Mouse (Mus musculus): ENCODE data around the gene Slc26a3. TPM values are rescaled to one million over a fixed set of nuclear protein-coding genes. Genes with fewer than 3 reads are reported as not detected.
"Not testable (repeated sequence)": the region's sequence is repeated elsewhere in the genome, so short reads cannot be mapped to it uniquely, and the experiment has no call there.

The Slc26a3 gene
- polyA plus RNA-seq, 1 experiment from 2014 or later: 12.5 TPM

DNA sequence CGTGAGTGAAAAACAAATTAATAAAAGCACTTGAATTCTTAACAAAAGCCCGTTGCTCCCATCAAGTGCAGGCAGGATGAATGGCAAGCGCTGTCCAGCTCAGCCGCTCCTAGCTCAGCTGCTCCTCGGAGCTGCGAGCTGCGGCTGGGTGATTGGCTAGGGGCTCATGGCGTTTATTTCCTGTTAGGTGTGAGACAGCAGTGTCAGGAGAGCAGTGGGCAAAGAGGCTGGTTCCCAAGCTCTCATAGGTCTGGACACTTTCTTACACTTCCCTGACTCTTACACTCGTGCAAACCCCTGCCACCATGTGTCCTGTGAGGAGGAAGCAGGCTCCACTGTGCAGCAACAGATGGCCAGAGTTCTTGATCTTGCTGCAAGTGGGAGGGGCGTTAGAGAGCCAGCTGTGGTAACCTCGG, 53.5 kb downstream of the Slc26a3 start:
- Histone ChIP-seq H3K27ac (no peak overlapping the region), H3K9ac (no peak overlapping the region), H3K27me3 (replicated peaks) (no peaks in the 10 kb centered on the region), H3K4me3 (replicated peaks) (peak overlapping the region; percentile 9), H3K4me2 (replicated peaks) (peak overlapping the region; percentile 50), H3K4me1 (replicated peaks) (peaks cover 8% of the 10 kb centered on the region), H3K9me3 (no peaks in the 10 kb centered on the region), H3K36me3 (no peaks in the 10 kb centered on the region)
- 1% methylated on average over 11 of the region's 11 CpGs for WGBS
- peak; percentile 77 for ATAC-seq

DNA sequence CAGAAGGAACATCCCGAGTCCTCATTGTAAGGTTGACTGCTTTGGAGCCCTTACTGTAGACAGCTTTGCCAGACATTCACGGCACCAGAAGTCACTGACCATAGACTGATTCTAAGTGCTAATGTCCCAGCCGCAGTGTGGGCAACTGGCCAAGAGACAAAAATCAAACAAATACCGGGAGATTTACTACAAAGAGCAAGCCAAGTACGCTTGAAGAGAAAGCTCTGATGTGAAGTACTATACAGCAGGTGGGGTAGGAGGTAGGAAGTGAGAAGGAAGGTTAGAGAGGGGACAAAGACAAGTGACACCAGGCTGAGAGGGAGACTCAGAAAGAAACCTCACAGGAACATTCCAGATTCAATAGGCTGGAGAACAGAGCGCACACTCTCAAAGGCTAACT, 54.2 kb downstream of the Slc26a3 start:
- Histone ChIP-seq H3K9me3 (no peaks in the 10 kb centered on the region), H3K9ac (no peak overlapping the region), H3K4me1 (replicated peaks) (peaks cover 8% of the 10 kb centered on the region), H3K4me2 (replicated peaks) (no peak overlapping the region), H3K36me3 (no peaks in the 10 kb centered on the region), H3K27me3 (replicated peaks) (no peaks in the 10 kb centered on the region), H3K27ac (no peak overlapping the region), H3K4me3 (replicated peaks) (no peak overlapping the region)
- WGBS: 52% methylated on average over 6 of the region's 6 CpGs
- no peak for ATAC-seq

DNA sequence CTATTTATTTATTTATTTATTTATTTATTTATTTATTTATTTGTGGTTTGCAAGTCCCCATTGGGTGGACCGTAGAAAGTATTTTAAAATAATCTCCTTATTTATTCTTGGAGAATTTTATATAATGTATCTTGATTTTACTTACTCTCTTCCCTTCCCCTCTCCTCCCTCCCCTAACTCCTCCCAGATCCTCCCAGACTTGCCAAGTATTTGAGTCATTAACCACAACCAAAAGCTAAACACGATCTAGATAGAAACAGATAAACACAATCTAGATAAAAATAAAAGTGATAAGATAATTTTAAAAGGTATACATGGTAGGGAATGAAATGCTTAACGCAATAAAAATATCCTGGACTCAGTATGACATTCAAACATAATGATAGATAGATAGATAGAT, 58.7 kb downstream of the Slc26a3 start:
- H3K9ac ChIP-seq: no peak overlapping the region
- H3K27ac ChIP-seq: no peak overlapping the region
- H3K9me3 ChIP-seq: no peaks in the 10 kb centered on the region
- H3K36me3 ChIP-seq: no peaks in the 10 kb centered on the region
- peaks cover 3% of the 10 kb centered on the region for H3K4me1 ChIP-seq (replicated peaks)
- no peak for ATAC-seq
- no peak overlapping the region for H3K4me2 ChIP-seq (replicated peaks)
- no peak overlapping the region for H3K4me3 ChIP-seq (replicated peaks)
- no peaks in the 10 kb centered on the region for H3K27me3 ChIP-seq (replicated peaks)
- WGBS: 80% methylated on average over 3 of the region's 3 CpGs

DNA sequence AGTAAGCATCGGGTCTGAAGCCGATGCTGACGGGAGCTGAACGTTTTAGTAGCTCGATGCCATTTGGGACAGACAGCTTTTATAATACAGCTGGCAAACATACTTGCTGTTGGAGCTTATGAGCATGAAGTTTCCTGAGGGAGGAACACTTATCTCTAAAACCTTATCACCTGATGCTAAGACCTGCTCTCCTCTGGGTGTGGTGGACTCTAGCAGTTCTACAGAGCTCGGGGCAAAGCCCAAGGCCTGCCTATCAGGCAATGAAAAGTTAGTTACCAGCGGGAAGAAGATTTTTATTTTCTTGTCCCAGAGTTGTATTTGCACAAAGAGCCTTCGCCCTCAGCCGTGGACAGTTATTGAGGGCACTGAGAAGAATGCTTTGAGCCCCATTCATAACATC, 65.6 kb downstream of the Slc26a3 start:
- Histone ChIP-seq H3K27ac (no peak overlapping the region), H3K27me3 (replicated peaks) (no peaks in the 10 kb centered on the region), H3K9me3 (no peaks in the 10 kb centered on the region), H3K9ac (no peak overlapping the region), H3K36me3 (no peaks in the 10 kb centered on the region), H3K4me2 (replicated peaks) (no peak overlapping the region), H3K4me3 (replicated peaks) (no peak overlapping the region), H3K4me1 (replicated peaks) (no peaks in the 10 kb centered on the region)
- ATAC-seq: peak; percentile 81
- 68% methylated on average over 9 of the region's 9 CpGs for WGBS

DNA sequence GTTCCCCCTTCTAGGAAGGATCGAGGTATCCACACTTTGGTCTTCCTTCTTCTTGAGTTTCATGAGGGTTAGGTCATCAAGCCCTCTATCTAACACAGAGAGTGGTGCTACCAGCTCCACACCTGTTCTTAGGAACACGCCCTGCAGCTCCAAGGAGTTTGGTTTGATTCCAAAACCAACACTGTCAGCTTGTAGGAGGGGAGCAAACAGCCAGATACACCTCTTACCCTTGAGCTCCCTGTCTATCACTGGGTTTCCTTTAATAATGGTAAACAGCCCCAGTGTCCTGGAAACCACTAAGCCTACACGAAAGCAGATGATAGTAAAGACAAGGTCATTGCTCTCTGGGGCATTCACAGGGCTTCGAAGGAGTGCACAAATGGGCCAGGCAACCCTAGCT, 67.8 kb downstream of the Slc26a3 start:
- no peaks in the 10 kb centered on the region for H3K36me3 ChIP-seq
- no peaks in the 10 kb centered on the region for H3K9me3 ChIP-seq
- H3K4me2 ChIP-seq (replicated peaks): no peak overlapping the region
- no peak overlapping the region for H3K27ac ChIP-seq
- 70% methylated on average over 4 of the region's 4 CpGs for WGBS
- ATAC-seq: peak; percentile 61
- H3K4me3 ChIP-seq (replicated peaks): no peak overlapping the region
- no peak overlapping the region for H3K9ac ChIP-seq
- no peaks in the 10 kb centered on the region for H3K4me1 ChIP-seq (replicated peaks)
- H3K27me3 ChIP-seq (replicated peaks): no peaks in the 10 kb centered on the region

DNA sequence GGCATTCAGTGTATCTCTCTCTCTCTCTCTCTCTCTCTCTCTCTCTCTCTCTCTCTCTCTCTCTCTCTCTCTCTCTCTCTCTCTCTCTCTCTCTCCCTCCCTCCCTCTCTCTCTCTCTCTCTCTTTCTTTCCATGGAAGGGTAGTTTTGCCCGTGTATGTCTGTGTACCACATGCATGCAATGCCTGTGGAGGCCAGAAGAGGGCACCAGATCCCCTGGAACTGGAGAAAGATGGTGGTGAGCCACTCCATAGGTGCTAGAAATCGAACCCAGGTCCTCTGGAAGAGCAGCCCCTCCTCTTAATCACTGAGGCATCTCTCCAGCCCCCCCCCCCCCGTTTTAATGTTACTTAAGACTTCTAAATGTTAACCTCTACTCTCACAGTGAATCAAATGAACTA, 69.6 kb downstream of the Slc26a3 start:
- ATAC-seq; H3K9ac ChIP-seq; H3K36me3 ChIP-seq; H3K4me3 ChIP-seq (replicated peaks); H3K9me3 ChIP-seq; H3K27ac ChIP-seq; H3K4me2 ChIP-seq (replicated peaks); H3K27me3 ChIP-seq (replicated peaks); H3K4me1 ChIP-seq (replicated peaks): not testable (repeated sequence)
- 51% methylated on average over 3 of the region's 3 CpGs for WGBS

DNA sequence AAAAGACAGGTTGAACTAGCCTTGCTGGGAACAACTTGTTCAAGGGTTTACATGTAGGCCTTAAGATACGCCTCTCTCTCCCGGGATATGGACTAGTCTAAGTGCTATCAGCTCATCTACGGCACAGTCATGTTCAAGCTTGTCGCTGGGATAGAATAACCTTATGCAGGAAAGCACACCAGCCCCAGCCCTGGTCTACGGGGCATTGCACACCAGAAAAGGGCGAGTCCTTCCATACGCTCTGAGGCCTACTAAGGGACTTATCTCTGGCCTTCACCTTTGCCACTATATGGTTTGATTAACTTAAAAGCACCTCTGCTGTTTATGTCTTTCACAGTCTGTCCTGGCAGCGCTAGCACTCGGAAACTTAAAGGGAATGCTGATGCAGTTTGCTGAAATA, 70.7 kb downstream of the Slc26a3 start:
- no peak overlapping the region for H3K4me3 ChIP-seq (replicated peaks)
- H3K27ac ChIP-seq: 0 out of 2 replicates have a peak overlapping the region, but pooled peaks have one; percentile 13
- H3K27me3 ChIP-seq (replicated peaks): no peaks in the 10 kb centered on the region
- WGBS: 74% methylated on average over 9 of the region's 9 CpGs
- no peaks in the 10 kb centered on the region for H3K9me3 ChIP-seq
- H3K9ac ChIP-seq: no peak overlapping the region
- H3K36me3 ChIP-seq: no peaks in the 10 kb centered on the region
- H3K4me1 ChIP-seq (replicated peaks): no peaks in the 10 kb centered on the region
- ATAC-seq: peak; percentile 81
- H3K4me2 ChIP-seq (replicated peaks): no peak overlapping the region

DNA sequence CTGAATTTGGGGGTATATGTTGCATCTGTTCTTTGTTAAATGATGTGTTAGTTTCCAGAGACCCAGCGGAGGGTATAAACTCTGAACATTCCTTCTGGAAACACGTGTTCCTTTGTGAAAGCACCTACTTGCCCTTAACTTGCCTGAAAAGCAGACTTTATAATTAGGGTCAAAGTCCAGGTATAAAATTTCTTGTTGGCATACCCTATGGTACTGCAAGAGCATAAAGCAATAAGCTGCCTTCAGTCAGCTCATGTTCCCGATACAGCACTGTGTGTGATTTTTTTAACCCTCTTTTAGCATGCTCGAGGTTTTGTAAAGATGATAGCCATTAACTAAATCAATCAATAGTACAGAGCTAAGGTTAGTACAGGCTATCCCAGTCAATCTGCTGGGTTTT, 71.9 kb downstream of the Slc26a3 start:
- Histone ChIP-seq H3K4me2 (replicated peaks) (no peak overlapping the region), H3K9ac (no peak overlapping the region), H3K36me3 (no peaks in the 10 kb centered on the region), H3K27me3 (replicated peaks) (no peaks in the 10 kb centered on the region), H3K9me3 (no peaks in the 10 kb centered on the region), H3K4me3 (replicated peaks) (no peak overlapping the region), H3K4me1 (replicated peaks) (no peaks in the 10 kb centered on the region), H3K27ac (no peak overlapping the region)
- ATAC-seq: no peak
- 66% methylated on average over 4 of the region's 4 CpGs for WGBS

DNA sequence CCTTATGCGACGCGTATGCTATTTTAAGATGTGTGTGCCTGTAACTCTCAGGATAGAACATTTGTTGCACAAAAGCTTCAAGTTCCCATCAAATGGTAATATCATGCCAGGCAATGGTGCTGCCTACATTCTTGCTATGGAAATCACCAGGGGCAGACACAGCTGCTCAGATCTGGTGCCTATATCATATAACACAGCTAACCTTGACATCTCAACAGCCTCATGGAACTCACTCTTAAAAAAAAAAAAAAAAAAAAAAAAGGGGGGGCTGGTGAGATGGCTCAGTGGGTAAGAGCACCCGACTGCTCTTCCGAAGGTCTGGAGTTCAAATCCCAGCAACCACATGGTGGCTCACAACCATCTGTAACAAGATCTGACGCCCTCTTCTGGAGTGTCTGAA, 87.5 kb downstream of the Slc26a3 start:
- not testable (repeated sequence) for H3K27me3 ChIP-seq (replicated peaks); H3K36me3 ChIP-seq; H3K9ac ChIP-seq; ATAC-seq; H3K4me3 ChIP-seq (replicated peaks); H3K4me2 ChIP-seq (replicated peaks); H3K9me3 ChIP-seq; H3K4me1 ChIP-seq (replicated peaks); H3K27ac ChIP-seq
- 87% methylated on average over 4 of the region's 6 CpGs for WGBS

DNA sequence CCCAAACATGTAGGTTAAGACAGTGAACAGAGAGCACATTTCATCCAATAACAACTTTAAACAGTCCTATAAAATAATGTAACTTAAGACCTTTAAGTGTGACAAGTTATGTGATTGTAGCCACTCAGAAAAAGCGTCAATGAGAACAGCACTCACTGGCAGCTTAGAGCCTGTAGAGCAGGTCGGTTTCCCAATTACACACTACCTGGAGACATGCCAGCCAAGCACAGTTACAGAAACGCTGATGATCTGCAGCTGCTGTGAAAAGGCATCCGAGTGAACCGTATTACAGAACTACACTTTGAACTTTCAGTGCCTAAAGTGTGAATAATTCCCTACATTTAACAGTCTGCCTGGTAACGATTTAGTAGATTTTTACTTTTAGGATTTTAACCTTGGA, 95.8 kb downstream of the Slc26a3 start:
- H3K36me3 ChIP-seq: peaks cover 11% of the 10 kb centered on the region
- H3K27ac ChIP-seq: no peak overlapping the region
- H3K4me2 ChIP-seq (replicated peaks): no peak overlapping the region
- ATAC-seq: no peak
- H3K27me3 ChIP-seq (replicated peaks): no peaks in the 10 kb centered on the region
- H3K9ac ChIP-seq: no peak overlapping the region
- no peak overlapping the region for H3K4me3 ChIP-seq (replicated peaks)
- no peaks in the 10 kb centered on the region for H3K9me3 ChIP-seq
- no peaks in the 10 kb centered on the region for H3K4me1 ChIP-seq (replicated peaks)
- WGBS: 69% methylated on average over 6 of the region's 6 CpGs

DNA sequence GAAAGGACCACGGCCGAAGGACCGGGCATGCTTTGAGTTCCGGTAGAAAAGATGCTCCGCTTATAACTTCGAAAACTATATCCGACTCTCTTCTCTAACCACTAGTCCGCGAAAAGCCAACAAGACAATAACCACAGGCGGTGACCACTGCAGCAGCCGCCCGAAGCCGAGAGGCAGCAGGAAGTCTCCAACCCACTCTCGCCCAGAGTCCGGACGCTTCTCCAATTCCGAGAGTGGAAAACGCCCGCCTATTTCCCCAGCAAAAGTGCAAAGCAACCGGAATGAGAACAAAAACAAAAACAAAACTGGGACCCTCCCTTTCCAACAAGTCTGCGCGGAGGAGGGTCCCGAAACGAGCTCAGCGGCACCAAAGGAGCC, 108.3 kb downstream of the Slc26a3 start:
- Histone ChIP-seq H3K27me3 (replicated peaks) (no peaks in the 10 kb centered on the region), H3K4me3 (replicated peaks) (peak overlapping the region; percentile 94), H3K4me1 (replicated peaks) (peaks cover 11% of the 10 kb centered on the region), H3K9ac (peak overlapping the region; percentile 88), H3K4me2 (replicated peaks) (peak overlapping the region; percentile 84), H3K9me3 (no peaks in the 10 kb centered on the region), H3K27ac (peak overlapping the region; percentile 87), H3K36me3 (peaks cover 3% of the 10 kb centered on the region; the same call in 1 of the 2 replicates)
- WGBS: under 1% methylated on average over 25 of the region's 25 CpGs
- ATAC-seq: peak; percentile 17; the same call in 1 of the 2 replicates

DNA sequence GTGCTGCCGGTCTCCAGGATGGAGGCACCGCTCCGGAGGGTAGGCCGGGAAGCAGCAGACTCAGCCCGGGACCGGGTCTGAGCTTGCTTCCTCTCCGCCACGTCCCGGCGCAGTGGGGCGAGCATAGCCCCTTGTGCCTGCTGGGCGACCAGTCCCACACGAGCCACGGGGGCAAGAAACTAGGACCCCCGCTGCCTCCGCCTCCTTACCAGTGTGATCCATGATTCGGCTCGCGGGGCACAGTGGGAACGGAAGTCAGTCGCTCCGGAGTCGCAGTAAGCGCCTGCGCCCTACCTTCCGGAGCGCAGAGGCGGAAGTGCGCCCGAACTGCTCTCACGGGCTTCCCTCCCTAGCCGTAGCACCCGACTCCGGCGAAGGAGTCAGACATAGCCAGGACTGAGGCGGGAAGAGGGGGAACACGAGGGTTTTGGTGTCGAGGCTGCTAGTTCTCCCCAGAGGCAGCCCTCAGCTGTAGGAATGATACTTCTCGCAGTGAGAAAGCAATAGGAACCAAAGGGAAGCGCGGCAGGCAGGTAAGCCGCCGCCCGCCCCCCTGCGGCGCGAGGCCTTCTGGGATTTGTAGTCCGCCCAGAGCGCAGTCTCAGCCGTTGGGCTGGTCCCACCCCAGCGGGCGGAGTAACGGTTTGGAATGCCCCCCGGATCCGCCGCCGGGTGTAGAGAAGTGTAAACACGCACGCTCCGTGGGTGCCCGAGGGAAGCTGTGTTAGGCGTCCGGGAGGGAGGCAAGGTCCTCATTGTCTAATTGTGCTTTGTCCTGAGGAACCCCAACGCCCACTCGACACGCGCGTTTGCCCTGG, 108.9 kb downstream of the Slc26a3 start, which contains the start of gene Cbll1:
TSS of gene Cbll1 (minus strand) at position 303 of the 818 bp plus-strand sequence.
- Histone ChIP-seq H3K4me1 (replicated peaks) (peaks cover 11% of the 10 kb centered on the region), H3K9me3 (no peaks in the 10 kb centered on the region), H3K4me3 (replicated peaks) (peak within 1 kb of the TSS; percentile 94), H3K36me3 (no peaks in the 10 kb centered on the region), H3K27ac (peak within 1 kb of the TSS; percentile 87), H3K4me2 (replicated peaks) (peak within 1 kb of the TSS; percentile 84), H3K27me3 (replicated peaks) (no peaks in the 10 kb centered on the region), H3K9ac (peak within 1 kb of the TSS; percentile 88)
- 0% methylated on average over 68 of the region's 68 CpGs for WGBS
- peak; percentile 99 for ATAC-seq

DNA sequence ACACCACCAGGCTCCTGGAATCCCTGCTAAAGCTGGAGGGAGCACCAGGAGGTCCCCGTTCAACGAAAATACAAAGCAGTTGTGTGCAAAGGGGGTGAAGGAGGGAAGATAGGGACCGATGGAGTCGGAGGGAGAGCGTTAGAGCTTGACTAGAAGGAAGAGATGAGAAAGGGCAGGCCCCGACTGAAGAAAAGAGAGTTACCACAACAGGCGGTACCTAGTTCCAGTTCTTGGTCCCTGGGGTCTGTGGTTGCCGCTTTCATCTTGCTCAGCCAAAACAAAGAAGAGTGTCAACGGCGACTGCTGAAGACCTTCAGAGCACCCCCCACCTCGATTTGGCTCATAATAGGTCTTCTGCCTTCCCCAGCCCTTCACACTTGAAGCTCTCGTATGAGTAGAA, 109.5 kb downstream of the Slc26a3 start:
- 5% methylated on average over 12 of the region's 12 CpGs for WGBS

More for the DNA sequence above, 109.5 kb downstream of the Slc26a3 start:
- Histone ChIP-seq H3K4me2 (replicated peaks) (peak overlapping the region; percentile 84), H3K9me3 (no peaks in the 10 kb centered on the region), H3K27me3 (replicated peaks) (no peaks in the 10 kb centered on the region), H3K4me1 (replicated peaks) (peaks cover 11% of the 10 kb centered on the region), H3K4me3 (replicated peaks) (peak overlapping the region; percentile 94), H3K36me3 (no peaks in the 10 kb centered on the region), H3K9ac (peak overlapping the region; percentile 88), H3K27ac (peak overlapping the region; percentile 87)
- ATAC-seq: no peak

Measured in intestine, embryonic 15.5 days (tissue).